Mouse (Mus musculus): ENCODE measurements around the gene Rnf152. TPM values are rescaled to one million over a fixed set of nuclear protein-coding genes. Genes with fewer than 3 reads are reported as not detected.

Gene Rnf152
- polyA plus RNA-seq, 1 experiment from 2014 or later = 5.5 TPM

DNA sequence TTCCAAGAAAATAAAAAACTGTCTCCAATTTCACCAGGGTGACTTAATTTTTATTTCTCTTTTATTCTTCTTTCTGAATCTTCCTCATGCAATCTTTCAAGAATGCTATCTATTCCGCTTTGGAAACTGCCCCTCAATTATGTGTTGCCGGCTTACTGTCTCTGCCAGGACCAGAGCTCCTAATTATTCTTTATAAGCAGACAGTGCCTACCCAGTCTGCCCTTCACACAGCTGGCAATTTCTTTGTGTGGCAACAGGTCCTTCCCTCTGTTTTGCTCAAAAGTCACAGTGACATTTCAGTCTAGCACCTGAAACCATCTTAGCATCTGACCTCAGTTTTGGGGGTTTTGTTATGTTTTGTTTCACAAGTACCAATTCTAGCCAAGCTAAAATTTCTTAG, 109.9 kb downstream of the Rnf152 start:
- WGBS = 45% methylated on average over 2 of the region's 2 CpGs
- H3K27me3 ChIP-seq = no peaks in the 10 kb centered on the region
- H3K27ac ChIP-seq = no peak overlapping the region
- no peak overlapping the region for H3K4me2 ChIP-seq (replicated peaks)
- no peak overlapping the region for H3K4me3 ChIP-seq
- no peak overlapping the region for H3K9ac ChIP-seq
- no peak for ATAC-seq (ENCODE audit: low FRiP score)
- H3K4me1 ChIP-seq = no peaks in the 10 kb centered on the region
- no peaks in the 10 kb centered on the region for H3K36me3 ChIP-seq
- H3K9me3 ChIP-seq (replicated peaks) = no peaks in the 10 kb centered on the region

DNA sequence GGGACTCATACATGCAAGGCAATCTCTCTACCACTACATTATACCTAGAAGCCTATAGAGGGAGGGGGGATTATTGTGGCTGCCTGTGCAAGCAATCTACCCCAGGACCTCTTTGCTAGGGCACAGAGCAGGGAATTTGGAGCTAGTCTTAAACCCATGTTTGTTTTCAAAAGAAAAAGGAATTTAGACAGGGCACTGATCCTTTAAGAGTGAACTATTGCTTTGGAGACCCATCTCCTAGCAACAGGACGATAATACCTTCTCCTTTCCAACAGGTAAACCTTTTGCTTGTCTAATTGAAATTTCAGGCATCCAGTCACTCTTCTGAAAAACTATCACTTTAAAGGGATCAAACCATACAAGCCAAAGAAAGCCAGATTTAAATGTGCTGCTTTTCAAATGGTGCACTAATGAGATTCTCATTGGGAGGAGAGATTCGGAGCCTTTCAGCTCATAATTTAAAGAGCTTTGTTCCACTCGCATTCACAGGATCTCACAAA, 110.4 kb downstream of the Rnf152 start:
- H3K36me3 ChIP-seq = no peaks in the 10 kb centered on the region
- no peak overlapping the region for H3K9ac ChIP-seq
- no peak overlapping the region for H3K27ac ChIP-seq
- H3K27me3 ChIP-seq = no peaks in the 10 kb centered on the region
- no peak for ATAC-seq (ENCODE audit: low FRiP score)
- no peaks in the 10 kb centered on the region for H3K9me3 ChIP-seq (replicated peaks)
- WGBS = 37% methylated on average over 3 of the region's 3 CpGs
- no peaks in the 10 kb centered on the region for H3K4me1 ChIP-seq
- no peak overlapping the region for H3K4me2 ChIP-seq (replicated peaks)
- H3K4me3 ChIP-seq = no peak overlapping the region

DNA sequence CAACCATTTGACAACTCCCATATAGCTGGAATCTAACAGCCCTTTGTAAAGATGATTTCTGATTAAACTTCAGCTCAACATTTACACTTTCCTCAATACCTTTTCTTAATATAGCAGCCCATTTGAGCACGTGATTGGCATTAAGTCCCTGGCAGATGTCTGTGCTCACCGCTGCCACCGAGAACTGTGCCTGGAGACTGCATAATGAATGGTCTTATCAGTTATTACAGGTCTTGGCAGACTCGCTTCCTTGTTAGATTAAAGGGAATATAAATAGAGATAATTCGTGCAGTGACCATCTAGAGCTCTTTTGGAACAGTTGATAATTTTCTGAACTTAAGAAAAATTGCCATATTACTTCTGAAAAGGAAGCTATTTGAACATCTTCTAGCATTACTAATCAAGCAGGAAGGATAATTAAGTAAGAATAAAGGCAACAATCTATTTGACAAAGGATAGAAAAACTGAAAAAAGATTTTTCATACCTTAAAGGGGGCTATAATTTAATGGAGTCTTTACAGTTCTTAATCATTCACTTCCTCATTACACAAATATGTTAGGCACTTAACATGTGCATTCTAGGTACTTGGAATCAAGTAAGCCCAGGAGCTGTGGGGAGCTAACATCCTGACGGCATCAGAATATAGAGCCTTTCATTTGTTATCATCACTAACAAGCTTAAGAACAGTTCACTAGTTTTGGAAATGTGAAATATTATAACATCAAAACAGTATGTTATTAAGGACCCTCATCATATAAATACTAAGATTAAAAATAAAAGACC, 113.0 kb downstream of the Rnf152 start:
- no peak overlapping the region for H3K9ac ChIP-seq
- no peak overlapping the region for H3K4me2 ChIP-seq (replicated peaks)
- 65% methylated on average over 6 of the region's 6 CpGs for WGBS
- H3K36me3 ChIP-seq = no peaks in the 10 kb centered on the region
- H3K4me3 ChIP-seq = no peak overlapping the region
- H3K4me1 ChIP-seq = no peaks in the 10 kb centered on the region
- no peak for ATAC-seq (ENCODE audit: low FRiP score)
- H3K27me3 ChIP-seq = no peaks in the 10 kb centered on the region
- H3K27ac ChIP-seq = no peak overlapping the region
- no peaks in the 10 kb centered on the region for H3K9me3 ChIP-seq (replicated peaks)

DNA sequence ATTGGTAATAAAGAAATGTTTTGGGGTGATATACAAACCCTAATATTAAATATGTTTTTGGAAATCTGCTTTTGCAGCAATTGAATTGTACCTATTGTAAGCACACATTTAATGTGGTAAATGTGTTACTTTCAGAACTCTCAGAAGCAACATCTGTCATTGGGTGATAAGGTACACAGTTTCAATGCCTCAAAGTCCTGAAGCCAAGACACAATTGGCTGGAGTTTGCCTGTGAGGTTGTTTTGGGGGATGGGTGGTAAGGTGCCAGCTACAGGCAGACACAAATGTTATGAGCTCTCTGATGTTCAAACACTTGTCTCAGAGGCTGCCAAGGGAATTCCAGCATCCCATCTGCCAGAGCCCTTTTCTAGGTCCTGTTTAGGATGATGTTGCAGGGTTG, 116.3 kb downstream of the Rnf152 start:
- Histone ChIP-seq H3K9me3 (replicated peaks) (no peaks in the 10 kb centered on the region), H3K4me3 (no peak overlapping the region), H3K9ac (no peak overlapping the region), H3K27ac (no peak overlapping the region), H3K4me2 (replicated peaks) (no peak overlapping the region), H3K27me3 (no peaks in the 10 kb centered on the region), H3K4me1 (no peaks in the 10 kb centered on the region), H3K36me3 (no peaks in the 10 kb centered on the region)
- no peak for ATAC-seq (ENCODE audit: low FRiP score)

Data from hindbrain, embryonic 12.5 days (tissue).